Mouse (Mus musculus) spleen, adult 2 months (tissue): Measurements from ENCODE around the gene Clec16a.

Experiments used
- CTCF ChIP-seq: fragments of 200-500 bp; IDR thresholded peaks from 2 replicates; pipeline ENCODE4 v1.5.1; 2011; ENCODE audit warnings: mild to moderate bottlenecking, inconsistent platforms; ENCODE audit not compliant: insufficient read depth, insufficient read length, insufficient replicate concordance; ENCODE audit errors: extremely low read depth
- POLR2A ChIP-seq: fragments of 200-500 bp; IDR thresholded peaks from 2 replicates; pipeline ENCODE4 v1.6.1; 2011; ENCODE audit warnings: low read depth, low read length, inconsistent platforms

DNA sequence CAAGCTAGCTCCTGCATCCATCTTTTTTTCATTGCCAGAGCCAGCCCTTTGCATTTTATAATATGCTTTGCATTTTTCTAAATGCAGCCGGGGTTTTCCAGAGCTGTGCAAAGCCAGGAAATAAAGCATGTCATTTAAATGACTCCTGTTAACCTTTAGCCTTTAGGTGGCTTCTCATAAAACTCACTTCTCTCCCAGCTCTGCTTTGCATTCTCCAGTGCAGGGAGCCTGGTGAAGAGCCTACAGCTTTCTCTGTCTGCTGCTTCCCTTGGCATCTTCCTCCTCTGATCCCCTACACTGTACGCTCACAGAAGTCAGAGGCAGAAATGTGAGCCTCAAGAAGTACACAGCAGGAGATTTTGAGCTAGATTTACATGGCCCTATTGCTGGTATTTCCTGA, 111.3 kb downstream of the Clec16a start:
- TF ChIP-seq CTCF (no peak), POLR2A (no peak)
